Mouse (Mus musculus): ENCODE results near the gene Glis3.

Glis3 gene

GRCm38 (mm10) chr19:28531750-28532149, 148.1 kb downstream of the Glis3 start:
- no peak for DNase-seq (ENCODE audit: low spot score in 2 of 2)

GRCm38 (mm10) chr19:28530846-28531245, 149.0 kb downstream of the Glis3 start:
- DNase-seq (ENCODE audit: low spot score in 2 of 2), result peak in 1 of 2 experiments; percentile 52

- DNase-seq (ENCODE audit: low spot score in 2 of 2), result no peak
These were observed 150.9 kb downstream of the Glis3 start for GRCm38 (mm10) chr19:28529006-28529405.

- no peak for DNase-seq (ENCODE audit: low spot score in 2 of 2)
These were observed 152.4 kb downstream of the Glis3 start for GRCm38 (mm10) chr19:28527446-28527845.

- no peak for DNase-seq (ENCODE audit: low spot score in 2 of 2)
These were observed 154.5 kb downstream of the Glis3 start for GRCm38 (mm10) chr19:28525331-28525730.

GRCm38 (mm10) chr19:28522289-28522688, 157.6 kb downstream of the Glis3 start:
- no peak for DNase-seq (ENCODE audit: low spot score in 2 of 2)

GRCm38 (mm10) chr19:28520761-28521181, 159.1 kb downstream of the Glis3 start:
- DNase-seq (ENCODE audit: low spot score in 2 of 2), result no peak

GRCm38 (mm10) chr19:28520128-28520745, 159.6 kb downstream of the Glis3 start:
- DNase-seq (ENCODE audit: low spot score in 2 of 2), result no peak

- DNase-seq (ENCODE audit: low spot score in 2 of 2), result no peak
These were observed 160.6 kb downstream of the Glis3 start for GRCm38 (mm10) chr19:28519296-28519695.

- DNase-seq (ENCODE audit: low spot score in 2 of 2), result no peak
These were observed 161.0 kb downstream of the Glis3 start for GRCm38 (mm10) chr19:28518846-28519245.

- DNase-seq (ENCODE audit: low spot score in 2 of 2), result no peak
These were observed 161.6 kb downstream of the Glis3 start for GRCm38 (mm10) chr19:28518266-28518665.

- DNase-seq (ENCODE audit: low spot score in 2 of 2), result no peak
These were observed 162.3 kb downstream of the Glis3 start for GRCm38 (mm10) chr19:28517464-28518080.

GRCm38 (mm10) chr19:28516487-28516886, 163.4 kb downstream of the Glis3 start:
- DNase-seq (ENCODE audit: low spot score in 2 of 2), result no peak

GRCm38 (mm10) chr19:28512475-28512874, 167.4 kb downstream of the Glis3 start:
- no peak for DNase-seq (ENCODE audit: low spot score in 2 of 2)

- no peak for DNase-seq (ENCODE audit: low spot score in 2 of 2)
These were observed 168.0 kb downstream of the Glis3 start for GRCm38 (mm10) chr19:28511910-28512309.

GRCm38 (mm10) chr19:28505376-28505775, 174.5 kb downstream of the Glis3 start:
- no peak for DNase-seq (ENCODE audit: low spot score in 2 of 2)

GRCm38 (mm10) chr19:28503011-28503410, 176.9 kb downstream of the Glis3 start:
- DNase-seq (ENCODE audit: low spot score in 2 of 2), result no peak

- DNase-seq (ENCODE audit: low spot score in 2 of 2), result no peak
These were observed 178.9 kb downstream of the Glis3 start for GRCm38 (mm10) chr19:28500975-28501374.

- DNase-seq (ENCODE audit: low spot score in 2 of 2), result no peak
These were observed 179.4 kb downstream of the Glis3 start for GRCm38 (mm10) chr19:28500505-28500904.

GRCm38 (mm10) chr19:28499786-28500185, 180.1 kb downstream of the Glis3 start:
- DNase-seq (ENCODE audit: low spot score in 2 of 2), result no peak

GRCm38 (mm10) chr19:28495926-28496325, 184.0 kb downstream of the Glis3 start:
- no peak for DNase-seq (ENCODE audit: low spot score in 2 of 2)

- no peak for DNase-seq (ENCODE audit: low spot score in 2 of 2)
These were observed 186.1 kb downstream of the Glis3 start for GRCm38 (mm10) chr19:28493605-28494260.

- DNase-seq (ENCODE audit: low spot score in 2 of 2), result no peak
These were observed 201.8 kb downstream of the Glis3 start for GRCm38 (mm10) chr19:28478055-28478454.

All from thymus, postnatal 10 days (tissue).